Mouse (Mus musculus) urinary bladder, postnatal 10 days (tissue): Measurements from ENCODE around the gene I0C0044D17Rik.

Experiments
- DNase-seq: peaks from one replicate; pipeline ENCODE4 v3.0.0; 2022; ENCODE audit warnings: low spot score

Gene I0C0044D17Rik

GRCm38 (mm10) chr4:98776721-98777427 lies 46.8 kb downstream of the I0C0044D17Rik start:
- no peak for DNase-seq

- no peak for DNase-seq
Measured at GRCm38 (mm10) chr4:98773785-98774184, 49.9 kb downstream of the I0C0044D17Rik start.
